Mouse (Mus musculus): ENCODE measurements at regions not wholly inside any gene's neighbourhood (a gene's known extent, or its start where the extent isn't known, plus 50 kb on each side); places are given as distances from the start of the nearest gene placed in this dataset.

- Histone ChIP-seq H3K36me3 (no peaks in the 10 kb centered on the region), H3K9ac (peak overlapping the region; percentile 78), H3K27me3 (replicated peaks) (no peaks in the 10 kb centered on the region), H3K4me1 (peaks cover 49% of the 10 kb centered on the region), H3K9me3 (replicated peaks) (no peaks in the 10 kb centered on the region), H3K4me2 (peak overlapping the region; percentile 91), H3K4me3 (peak overlapping the region; percentile 63), H3K27ac (peak overlapping the region; percentile 88; the same call in 1 of the 2 replicates)
- no peak; the same call in 1 of the 2 replicates for ATAC-seq
- 27% methylated on average over 2 of the region's 2 CpGs for WGBS (ENCODE audit: insufficient replicate concordance)
Measured at GRCm38 (mm10) chr13:91371596-91371987, 88.5 kb upstream of the Ssbp2 start.

GRCm38 (mm10) chr13:91372130-91372875 is 87.8 kb upstream of the Ssbp2 start:
- H3K27ac ChIP-seq, result peak overlapping the region; percentile 38; the same call in 1 of the 2 replicates
- peak overlapping the region; percentile 91 for H3K4me2 ChIP-seq
- no peak overlapping the region; the same call in 1 of the 2 replicates for H3K4me3 ChIP-seq
- no peaks in the 10 kb centered on the region for H3K27me3 ChIP-seq (replicated peaks)
- WGBS (ENCODE audit: insufficient replicate concordance), result 36% methylated on average over 11 of the region's 11 CpGs
- peak; percentile 56 for ATAC-seq
- peaks cover 49% of the 10 kb centered on the region for H3K4me1 ChIP-seq
- no peaks in the 10 kb centered on the region for H3K9me3 ChIP-seq (replicated peaks)
- H3K9ac ChIP-seq, result 0 out of 2 replicates have a peak overlapping the region, but pooled peaks have one; percentile 3
- no peaks in the 10 kb centered on the region for H3K36me3 ChIP-seq

- Histone ChIP-seq H3K27me3 (replicated peaks) (no peaks in the 10 kb centered on the region), H3K36me3 (no peaks in the 10 kb centered on the region), H3K4me3 (no peak overlapping the region), H3K4me2 (no peak overlapping the region), H3K9ac (no peak overlapping the region), H3K9me3 (replicated peaks) (no peaks in the 10 kb centered on the region), H3K27ac (no peak overlapping the region), H3K4me1 (peaks cover 46% of the 10 kb centered on the region)
- ATAC-seq, result no peak
- 54% methylated on average over 3 of the region's 3 CpGs for WGBS (ENCODE audit: insufficient replicate concordance)
Measured at GRCm38 (mm10) chr13:91374141-91374540, 85.9 kb upstream of the Ssbp2 start.

GRCm38 (mm10) chr13:91376556-91376955 is 83.5 kb upstream of the Ssbp2 start:
- no peaks in the 10 kb centered on the region for H3K27me3 ChIP-seq (replicated peaks)
- WGBS (ENCODE audit: insufficient replicate concordance), result 80% methylated on average over 3 of the region's 3 CpGs

GRCm38 (mm10) chr13:91377428-91377827 is 82.7 kb upstream of the Ssbp2 start:
- WGBS (ENCODE audit: insufficient replicate concordance), result 78% methylated on average over 7 of the region's 7 CpGs
- Histone ChIP-seq H3K4me1 (peaks cover 17% of the 10 kb centered on the region), H3K9me3 (replicated peaks) (no peaks in the 10 kb centered on the region), H3K36me3 (no peaks in the 10 kb centered on the region), H3K4me2 (no peak overlapping the region), H3K4me3 (no peak overlapping the region), H3K27me3 (replicated peaks) (no peaks in the 10 kb centered on the region), H3K9ac (no peak overlapping the region), H3K27ac (no peak overlapping the region)
- no peak for ATAC-seq

More at GRCm38 (mm10) chr13:91376556-91376955, 83.5 kb upstream of the Ssbp2 start:
- Histone ChIP-seq H3K4me2 (no peak overlapping the region), H3K4me3 (no peak overlapping the region), H3K9me3 (replicated peaks) (no peaks in the 10 kb centered on the region), H3K4me1 (peaks cover 26% of the 10 kb centered on the region), H3K9ac (no peak overlapping the region), H3K27ac (no peak overlapping the region), H3K36me3 (no peaks in the 10 kb centered on the region)
- no peak for ATAC-seq

- WGBS (ENCODE audit: insufficient replicate concordance), result 75% methylated on average over 9 of the region's 9 CpGs
- no peaks in the 10 kb centered on the region for H3K9me3 ChIP-seq (replicated peaks)
- ATAC-seq, result no peak
Measured at GRCm38 (mm10) chr13:91377972-91378371, 82.1 kb upstream of the Ssbp2 start.

GRCm38 (mm10) chr13:91385393-91385792 is 74.7 kb upstream of the Ssbp2 start:
- WGBS (ENCODE audit: insufficient replicate concordance), result 50% methylated on average over 4 of the region's 4 CpGs
- no peak for ATAC-seq
- Histone ChIP-seq H3K9ac (no peak overlapping the region), H3K4me3 (no peak overlapping the region), H3K36me3 (no peaks in the 10 kb centered on the region), H3K4me2 (no peak overlapping the region), H3K4me1 (no peaks in the 10 kb centered on the region), H3K9me3 (replicated peaks) (no peaks in the 10 kb centered on the region), H3K27ac (no peak overlapping the region), H3K27me3 (replicated peaks) (no peaks in the 10 kb centered on the region)

More at GRCm38 (mm10) chr13:91377972-91378371, 82.1 kb upstream of the Ssbp2 start:
- Histone ChIP-seq H3K27ac (no peak overlapping the region), H3K9ac (no peak overlapping the region), H3K4me2 (no peak overlapping the region), H3K4me1 (peaks cover 12% of the 10 kb centered on the region), H3K36me3 (no peaks in the 10 kb centered on the region), H3K4me3 (no peak overlapping the region), H3K27me3 (replicated peaks) (no peaks in the 10 kb centered on the region)

GRCm38 (mm10) chr13:91387913-91388312 is 72.2 kb upstream of the Ssbp2 start:
- Histone ChIP-seq H3K4me1 (no peaks in the 10 kb centered on the region), H3K27me3 (replicated peaks) (no peaks in the 10 kb centered on the region), H3K4me3 (no peak overlapping the region), H3K36me3 (no peaks in the 10 kb centered on the region), H3K9ac (no peak overlapping the region), H3K9me3 (replicated peaks) (no peaks in the 10 kb centered on the region), H3K4me2 (no peak overlapping the region), H3K27ac (no peak overlapping the region)
- 67% methylated on average over 10 of the region's 10 CpGs for WGBS (ENCODE audit: insufficient replicate concordance)
- no peak for ATAC-seq

GRCm38 (mm10) chr13:91403632-91404031 is 56.5 kb upstream of the Ssbp2 start:
- WGBS (ENCODE audit: insufficient replicate concordance), result 78% methylated on average over 2 of the region's 2 CpGs

GRCm38 (mm10) chr13:91405027-91405426 is 55.1 kb upstream of the Ssbp2 start:
- Histone ChIP-seq H3K4me2 (no peak overlapping the region), H3K4me3 (no peak overlapping the region), H3K4me1 (no peaks in the 10 kb centered on the region), H3K36me3 (no peaks in the 10 kb centered on the region), H3K27me3 (replicated peaks) (no peaks in the 10 kb centered on the region), H3K9me3 (replicated peaks) (no peaks in the 10 kb centered on the region), H3K9ac (no peak overlapping the region), H3K27ac (no peak overlapping the region)
- WGBS (ENCODE audit: insufficient replicate concordance), result 69% methylated on average over 2 of the region's 2 CpGs
- no peak for ATAC-seq

More at GRCm38 (mm10) chr13:91403632-91404031, 56.5 kb upstream of the Ssbp2 start:
- Histone ChIP-seq H3K4me3 (no peak overlapping the region), H3K27me3 (replicated peaks) (no peaks in the 10 kb centered on the region), H3K27ac (no peak overlapping the region), H3K9me3 (replicated peaks) (no peaks in the 10 kb centered on the region), H3K4me1 (no peaks in the 10 kb centered on the region), H3K9ac (no peak overlapping the region), H3K4me2 (no peak overlapping the region), H3K36me3 (no peaks in the 10 kb centered on the region)
- ATAC-seq, result no peak

- no peak overlapping the region for H3K4me3 ChIP-seq
- no peaks in the 10 kb centered on the region for H3K27me3 ChIP-seq (replicated peaks)
- no peak overlapping the region for H3K27ac ChIP-seq
- no peaks in the 10 kb centered on the region for H3K36me3 ChIP-seq
- H3K9me3 ChIP-seq (replicated peaks), result no peaks in the 10 kb centered on the region
- no peak overlapping the region for H3K9ac ChIP-seq
- H3K4me1 ChIP-seq, result no peaks in the 10 kb centered on the region
- no peak overlapping the region for H3K4me2 ChIP-seq
- no peak for ATAC-seq
Measured at GRCm38 (mm10) chr13:91410116-91410515, 50.0 kb upstream of the Ssbp2 start.
